In genomic region chr17:87367640-87368039, GRCm38 (mm10) we compare ENCODE assay signal across 10 mouse cellular contexts. TPM values are rescaled to one million over a fixed set of nuclear protein-coding genes. Genes with fewer than 3 reads are reported as not detected.
A peak's percentile ranks its signal among the peaks of the same experiment; 100 is the strongest.
DNase-seq lines count a peak whose midpoint lies in the region; ATAC-seq lines count a peak whose summit lies in the region.
"Had no signal": no experiment of that assay in that cellular context is flagged by ENCODE, and none has a peak within 500 bp of the region (broad histone marks: within the 10 kb centered on the region; RNA-seq: fewer than 3 reads in every experiment).

No protein-coding gene starts in this region.

- no peak overlapping the region for H3K4me3 ChIP-seq in intestine, embryonic 15.5 days (replicated peaks)
- no peak overlapping the region for H3K4me3 ChIP-seq in limb, embryonic 15.5 days
- H3K4me3 ChIP-seq: liver, embryonic 13.5 days had no signal

- DNase-seq in kidney, adult 11 months: peak; percentile 52
- no peak for DNase-seq in kidney, postnatal 14 days
- DNase-seq in adrenal gland, adult 8-10 months: peak; percentile 34
- peak; percentile 60 to 67 for DNase-seq in frontal cortex, postnatal 10 days (ENCODE audit: low spot score in 2 of 2)
- DNase-seq in spleen, adult 18-20 months: no peak
- no peak for DNase-seq in embryo, embryonic 10.5 days (ENCODE audit: low spot score)
- DNase-seq: liver, embryonic 13.5 days had no signal

- WGBS in intestine, embryonic 15.5 days: 71% methylated on average over 3 of the region's 3 CpGs
- WGBS in limb, embryonic 15.5 days: 48% methylated on average over 3 of the region's 3 CpGs

- H3K9ac ChIP-seq in intestine, embryonic 15.5 days: no peak overlapping the region
- H3K9ac ChIP-seq in limb, embryonic 15.5 days: no peak overlapping the region
- H3K9ac ChIP-seq: liver, embryonic 13.5 days had no signal

- 0 out of 2 replicates have a peak overlapping the region, but pooled peaks have one; percentile 7 for H3K27ac ChIP-seq in intestine, embryonic 15.5 days
- 0 out of 2 replicates have a peak overlapping the region, but pooled peaks have one; percentile 9 for H3K27ac ChIP-seq in limb, embryonic 15.5 days
- H3K27ac ChIP-seq: liver, embryonic 13.5 days had no signal

- H3K4me1 ChIP-seq in intestine, embryonic 15.5 days (replicated peaks): peaks cover 14% of the 10 kb centered on the region
- peaks cover 31% of the 10 kb centered on the region for H3K4me1 ChIP-seq in limb, embryonic 15.5 days

- no peaks in the 10 kb centered on the region for H3K9me3 ChIP-seq in intestine, embryonic 15.5 days
- no peaks in the 10 kb centered on the region for H3K9me3 ChIP-seq in limb, embryonic 15.5 days
- H3K9me3 ChIP-seq: liver, embryonic 13.5 days had no signal

- H3K4me2 ChIP-seq in intestine, embryonic 15.5 days (replicated peaks): no peak overlapping the region
- H3K4me2 ChIP-seq in limb, embryonic 15.5 days: no peak overlapping the region
- H3K4me2 ChIP-seq: liver, embryonic 13.5 days had no signal

- ATAC-seq in intestine, embryonic 15.5 days: no peak
- ATAC-seq in limb, embryonic 15.5 days (ENCODE audit: insufficient number of reproducible peaks, low FRiP score, low TSS enrichment, low read depth): no peak

- H3K36me3 ChIP-seq in intestine, embryonic 15.5 days: no peaks in the 10 kb centered on the region
- H3K36me3 ChIP-seq in limb, embryonic 15.5 days: peaks cover 2% of the 10 kb centered on the region; the same call in 1 of the 2 replicates

- no peaks in the 10 kb centered on the region for H3K27me3 ChIP-seq in intestine, embryonic 15.5 days (replicated peaks)
- H3K27me3 ChIP-seq in limb, embryonic 15.5 days: no peaks in the 10 kb centered on the region
- H3K27me3 ChIP-seq: liver, embryonic 13.5 days had no signal

RNA-seq across cellular contexts. Expression of gene Stpg4, which starts 59.9 kb away (rescaled TPM):
- not detected for total RNA-seq in adrenal gland, adult 8-10 months (2022)
- polyA plus RNA-seq in intestine, embryonic 15.5 days (2015; fragmentation: Nextera tagmentation; extraction: Ambion mirVana): not detected in 2 replicates
- polyA plus RNA-seq in limb, embryonic 15.5 days (2015; fragmentation: Nextera tagmentation; extraction: Ambion mirVana): not detected in 2 replicates
- total RNA-seq: ES-E14 had no signal
- polyA plus RNA-seq: liver, embryonic 13.5 days had no signal

Comparison
In these comparisons a context has a peak if more than half of its experiments do, and no peak if none do; other contexts are left out.
1. DNase-seq: peak in kidney, adult 11 months (single experiment), adrenal gland, adult 8-10 months (single experiment) and frontal cortex, postnatal 10 days (2 of 2); none in kidney, postnatal 14 days (single experiment), spleen, adult 18-20 months (0 of 2) and embryo, embryonic 10.5 days (single experiment).